Mouse (Mus musculus): ENCODE measurements around the gene Sidt1. TPM values are rescaled to one million over a fixed set of nuclear protein-coding genes. Genes with fewer than 3 reads are reported as not detected.
A peak's percentile ranks its signal among the peaks of the same experiment; 100 is the strongest.

The Sidt1 gene
- total RNA-seq, 2 experiments from 2014 or later, result 41.2 to 41.9 TPM

- no peak for DNase-seq (ENCODE audit: low spot score in 2 of 2)
Observed at GRCm38 (mm10) chr16:44253797-44254634, 79.0 kb downstream of the Sidt1 start.

GRCm38 (mm10) chr16:44252735-44253134 is 80.3 kb downstream of the Sidt1 start:
- DNase-seq (ENCODE audit: low spot score in 2 of 2), result no peak

- DNase-seq (ENCODE audit: low spot score in 2 of 2), result no peak
Observed at GRCm38 (mm10) chr16:44249985-44250384, 83.0 kb downstream of the Sidt1 start.

GRCm38 (mm10) chr16:44243323-44243722 is 89.7 kb downstream of the Sidt1 start:
- DNase-seq (ENCODE audit: low spot score in 2 of 2), result no peak

- peak; percentile 46 to 85 for DNase-seq (ENCODE audit: low spot score in 2 of 2)
Observed at GRCm38 (mm10) chr16:44242633-44243032, 90.4 kb downstream of the Sidt1 start.

GRCm38 (mm10) chr16:44240406-44240805 is 92.6 kb downstream of the Sidt1 start:
- no peak for DNase-seq (ENCODE audit: low spot score in 2 of 2)

- peak; percentile 41 to 69 for DNase-seq (ENCODE audit: low spot score in 2 of 2)
Observed at GRCm38 (mm10) chr16:44238835-44239263, 94.1 kb downstream of the Sidt1 start.

GRCm38 (mm10) chr16:44237836-44238235 is 95.2 kb downstream of the Sidt1 start:
- peak in 1 of 2 experiments; percentile 42 for DNase-seq (ENCODE audit: low spot score in 2 of 2)

- DNase-seq (ENCODE audit: low spot score in 2 of 2), result no peak
Observed at GRCm38 (mm10) chr16:44233019-44233418, 100.0 kb downstream of the Sidt1 start.

- no peak for DNase-seq (ENCODE audit: low spot score in 2 of 2)
Observed at GRCm38 (mm10) chr16:44226706-44227291, 106.2 kb downstream of the Sidt1 start.

GRCm38 (mm10) chr16:44221463-44221862 is 111.5 kb downstream of the Sidt1 start:
- no peak for DNase-seq (ENCODE audit: low spot score in 2 of 2)

- DNase-seq (ENCODE audit: low spot score in 2 of 2), result no peak
Observed at GRCm38 (mm10) chr16:44216417-44216816, 116.6 kb downstream of the Sidt1 start.

GRCm38 (mm10) chr16:44215513-44215912 is 117.5 kb downstream of the Sidt1 start:
- DNase-seq (ENCODE audit: low spot score in 2 of 2), result no peak

GRCm38 (mm10) chr16:44212703-44213102 is 120.3 kb downstream of the Sidt1 start:
- DNase-seq (ENCODE audit: low spot score in 2 of 2), result no peak

GRCm38 (mm10) chr16:44211054-44211414 is 122.0 kb downstream of the Sidt1 start:
- DNase-seq (ENCODE audit: low spot score in 2 of 2), result no peak

- DNase-seq (ENCODE audit: low spot score in 2 of 2), result no peak
Observed at GRCm38 (mm10) chr16:44210156-44211053, 122.6 kb downstream of the Sidt1 start.

- no peak for DNase-seq (ENCODE audit: low spot score in 2 of 2)
Observed at GRCm38 (mm10) chr16:44205973-44206372, 127.0 kb downstream of the Sidt1 start.

GRCm38 (mm10) chr16:44204331-44204730 is 128.7 kb downstream of the Sidt1 start:
- DNase-seq (ENCODE audit: low spot score in 2 of 2), result peak; percentile 56 to 87

- DNase-seq (ENCODE audit: low spot score in 2 of 2), result no peak
Observed at GRCm38 (mm10) chr16:44200146-44200545, 132.8 kb downstream of the Sidt1 start.

GRCm38 (mm10) chr16:44199066-44199703 is 133.8 kb downstream of the Sidt1 start:
- no peak for DNase-seq (ENCODE audit: low spot score in 2 of 2)

- DNase-seq (ENCODE audit: low spot score in 2 of 2), result no peak
Observed at GRCm38 (mm10) chr16:44190968-44191367, 142.0 kb downstream of the Sidt1 start.
